Comparison of ENCODE assay signal across 21 mouse cellular contexts in genomic region chr15:80567139-80567538, GRCm38 (mm10). TPM values are rescaled to one million over a fixed set of nuclear protein-coding genes. Genes with fewer than 3 reads are reported as not detected.
"Had no signal": no experiment of that assay in that cellular context is flagged by ENCODE, and none has a peak within 500 bp of the region (broad histone marks: within the 10 kb centered on the region; RNA-seq: fewer than 3 reads in every experiment).

No protein-coding gene starts in this region.

- H3K36me3 ChIP-seq: kidney, embryonic 15.5 days; limb, embryonic 13.5 days; midbrain, embryonic 13.5 days; neural tube, embryonic 15.5 days; stomach, embryonic 15.5 days had no signal

- H3K27me3 ChIP-seq: kidney, embryonic 15.5 days; limb, embryonic 13.5 days; midbrain, embryonic 13.5 days; neural tube, embryonic 15.5 days; stomach, embryonic 15.5 days had no signal

- ATAC-seq: lung, postnatal 0 days; midbrain, embryonic 13.5 days had no signal

- H3K4me1 ChIP-seq: kidney, embryonic 15.5 days; limb, embryonic 13.5 days; neural tube, embryonic 15.5 days; stomach, embryonic 15.5 days had no signal

- H3K4me2 ChIP-seq: kidney, embryonic 15.5 days; limb, embryonic 13.5 days; midbrain, embryonic 13.5 days; neural tube, embryonic 15.5 days; stomach, embryonic 15.5 days had no signal

- H3K9me3 ChIP-seq: kidney, embryonic 15.5 days; limb, embryonic 13.5 days; midbrain, embryonic 13.5 days; neural tube, embryonic 15.5 days; stomach, embryonic 15.5 days had no signal

- DNase-seq: kidney, adult 18-20 months; kidney, postnatal 14 days; left cerebral cortex, postnatal 4 days; lung, adult 2 months; lung, postnatal 36 days; right cerebral cortex, adult 18-20 months had no signal

- H3K9ac ChIP-seq: kidney, embryonic 15.5 days; limb, embryonic 13.5 days; liver, embryonic 14.5 days; midbrain, embryonic 13.5 days; neural tube, embryonic 15.5 days; stomach, embryonic 15.5 days had no signal

- H3K27ac ChIP-seq: kidney, embryonic 15.5 days; limb, embryonic 13.5 days; liver, embryonic 14.5 days; midbrain, embryonic 13.5 days; neural tube, embryonic 15.5 days; stomach, embryonic 15.5 days had no signal

- H3K4me3 ChIP-seq: kidney, embryonic 15.5 days; limb, embryonic 13.5 days; midbrain, embryonic 13.5 days; neural tube, embryonic 15.5 days; stomach, embryonic 15.5 days had no signal

RNA-seq across cellular contexts. Expression of gene Enthd1, which starts 2.2 kb away (rescaled TPM):
- total RNA-seq: layer of hippocampus, adult 8-10 months; layer of hippocampus, postnatal 14 days; left cerebral cortex, adult 18-20 months; liver, adult 2 months; megakaryocyte progenitor cell, adult 5-6 weeks; midbrain, postnatal 0 days had no signal
- polyA plus RNA-seq: kidney, embryonic 15.5 days; large intestine, adult 2 months; limb, embryonic 13.5 days; liver, adult 2 months; liver, embryonic 14.5 days; lung, adult 2 months; lung, postnatal 0 days; midbrain, embryonic 13.5 days; midbrain, postnatal 0 days; neural tube, embryonic 11.5 days; neural tube, embryonic 15.5 days; stomach, embryonic 15.5 days had no signal
